Mouse (Mus musculus) liver, postnatal 0 days (tissue): ENCODE measurements around the gene Prokr1.

Experiments used
- CTCF ChIP-seq: sonication (generic); IDR thresholded peaks from 2 replicates; pipeline ENCODE4 v1.5.1; 2016; ENCODE audit warnings: antibody characterized with exemption, low read depth
- EP300 ChIP-seq: IDR thresholded peaks from 2 replicates; pipeline ENCODE4 v1.6.1; 2016; ENCODE audit warnings: antibody characterized with exemption, low read depth, mild to moderate bottlenecking

GRCm38 (mm10) chr6:87615696-87616083 is 25.1 kb upstream of the Prokr1 start:
- no peak for TF ChIP-seq EP300
- TF ChIP-seq CTCF: no peak
